Mouse (Mus musculus) kidney, embryonic 14.5 days (tissue): ENCODE results near the gene Fam214b. TPM values are rescaled to one million over a fixed set of nuclear protein-coding genes. Genes with fewer than 3 reads are reported as not detected.

Experiments used
- ATAC-seq: fragments of 200-750 bp; cut with Nextera tagmentation; 2 replicates; pipeline ENCODE4 v1.8.0; 2017; ENCODE audit warnings: moderate number of reproducible peaks, mild to moderate bottlenecking, moderate TSS enrichment, moderate library complexity; ENCODE audit not compliant: low FRiP score, low TSS enrichment
- H3K27ac ChIP-seq: fragments of 300-500 bp; sonication (generic); 2 replicates; pipeline ENCODE4 v1.5.1; 2014; ENCODE audit warnings: low read depth, mild to moderate bottlenecking, low read length, moderate library complexity, mixed read lengths
- H3K27me3 ChIP-seq: fragments of 300-500 bp; sonication (generic); 2 replicates; pipeline ENCODE4 v1.6.1; 2014; ENCODE audit warnings: mild to moderate bottlenecking, low read length; ENCODE audit not compliant: control insufficient read depth, insufficient read depth
- H3K36me3 ChIP-seq: fragments of 300-500 bp; sonication (generic); 2 replicates; pipeline ENCODE4 v1.6.1; 2014; ENCODE audit warnings: low read length, mixed read lengths; ENCODE audit not compliant: control insufficient read depth, insufficient read depth
- H3K4me1 ChIP-seq: fragments of 300-500 bp; sonication (generic); 2 replicates; pipeline ENCODE4 v1.6.1; 2014; ENCODE audit warnings: low read length, mixed read lengths; ENCODE audit not compliant: control insufficient read depth, insufficient read depth
- H3K4me2 ChIP-seq: fragments of 300-500 bp; sonication (generic); replicated peaks from 2 replicates; pipeline ENCODE4 v1.6.1; 2014; ENCODE audit warnings: low read depth, mild to moderate bottlenecking, low read length
- H3K4me3 ChIP-seq: fragments of 300-500 bp; sonication (generic); 2 replicates; pipeline ENCODE4 v1.5.1; 2014; ENCODE audit warnings: mild to moderate bottlenecking, low read length
- H3K9ac ChIP-seq: fragments of 300-500 bp; sonication (generic); 2 replicates; pipeline ENCODE4 v1.6.1; 2014; ENCODE audit warnings: low read depth, mild to moderate bottlenecking, low read length, moderate library complexity
- H3K9me3 ChIP-seq: fragments of 300-500 bp; sonication (generic); 2 replicates; pipeline ENCODE4 v1.6.1; 2016; ENCODE audit warnings: low read length; ENCODE audit not compliant: control insufficient read depth
- WGBS: fragments of 180-500 bp; shearing (Covaris S2); extraction: QIAGEN DNeasy Blood & Tissue Kit; methylation state at CpG from one replicate; pipeline ENCODE4 v1.1.7; 2014; 5-methylcytosine and 5-hydroxymethylcytosine counted together
- polyA plus RNA-seq: library from polyadenylated mRNA; unstranded; fragments of >200 nt; fragmentation: Nextera tagmentation; extraction: Ambion mirVana; gene quantifications from 2 replicates; pipeline ENCODE4 v1.2.1, GENCODE M21; 2014

The Fam214b gene
- 6.8 and 8.3 TPM in 2 replicates for polyA plus RNA-seq

- peak within 1 kb of the TSS; percentile 37 for H3K4me3 ChIP-seq
- no peaks in the 10 kb centered on the region for H3K36me3 ChIP-seq
- H3K27ac ChIP-seq: peak within 1 kb of the TSS; percentile 30; the same call in 1 of the 2 replicates
- ATAC-seq: peak; percentile 93
- H3K27me3 ChIP-seq: no peaks in the 10 kb centered on the region
- WGBS: under 1% methylated on average over 32 of the region's 33 CpGs
- H3K9me3 ChIP-seq: no peaks in the 10 kb centered on the region
- peak within 1 kb of the TSS; percentile 79 for H3K4me2 ChIP-seq
- H3K9ac ChIP-seq: peak within 1 kb of the TSS; percentile 55
- peaks cover 16% of the 10 kb centered on the region for H3K4me1 ChIP-seq
These were observed at the start of gene Fam214b for GRCm38 (mm10) chr4:43045659-43046302. Fam214b (minus strand) TSS chr4:43046220.

DNA sequence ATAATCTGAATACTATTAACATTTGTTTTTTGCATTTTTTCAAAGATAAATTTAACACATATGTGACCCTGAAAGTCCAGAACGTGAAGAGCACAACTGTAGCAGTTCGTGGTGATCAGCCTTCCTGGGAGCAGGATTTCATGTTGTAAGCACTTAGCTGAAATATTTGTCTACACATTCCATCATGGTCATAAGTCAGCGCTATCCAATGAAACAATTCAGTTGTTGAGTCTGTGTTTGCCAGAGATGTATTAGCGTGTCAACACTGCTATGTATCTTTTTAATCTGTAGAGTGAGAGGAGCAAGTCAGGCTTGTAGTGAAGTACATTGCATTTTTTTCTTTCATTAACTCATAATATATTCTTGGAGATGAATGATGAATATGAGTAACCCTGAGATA, 45.2 kb upstream of the Fam214b start:
- WGBS: 70% methylated on average over 4 of the region's 4 CpGs
- Histone ChIP-seq H3K4me3 (no peak overlapping the region), H3K9me3 (no peaks in the 10 kb centered on the region), H3K4me1 (no peaks in the 10 kb centered on the region), H3K36me3 (no peaks in the 10 kb centered on the region), H3K9ac (no peak overlapping the region), H3K4me2 (no peak overlapping the region), H3K27ac (no peak overlapping the region), H3K27me3 (no peaks in the 10 kb centered on the region)
- ATAC-seq: no peak

DNA sequence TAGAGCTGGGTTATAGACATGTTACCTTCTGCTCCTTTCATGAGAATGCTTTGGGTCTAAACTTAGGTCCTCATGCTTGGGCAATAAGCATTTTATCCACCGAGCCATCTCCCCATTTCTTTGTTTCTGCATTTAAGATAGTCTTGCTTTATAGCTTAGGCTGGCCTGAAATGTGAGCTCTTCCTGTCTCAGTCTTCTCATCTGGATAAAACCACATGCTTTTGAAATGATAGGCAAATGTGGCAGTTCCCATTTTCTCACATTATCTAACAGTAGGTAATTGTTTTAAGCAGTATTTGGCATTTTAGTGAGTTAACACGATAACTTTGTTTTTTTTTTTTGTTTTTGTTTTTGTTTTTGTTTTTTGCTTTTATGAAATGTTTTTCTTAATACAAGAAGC, 43.9 kb upstream of the Fam214b start:
- H3K27ac ChIP-seq: no peak overlapping the region
- no peaks in the 10 kb centered on the region for H3K9me3 ChIP-seq
- WGBS: 88% methylated on average over 2 of the region's 2 CpGs
- no peak overlapping the region for H3K9ac ChIP-seq
- no peak overlapping the region for H3K4me2 ChIP-seq
- no peaks in the 10 kb centered on the region for H3K4me1 ChIP-seq
- H3K36me3 ChIP-seq: no peaks in the 10 kb centered on the region
- H3K27me3 ChIP-seq: no peaks in the 10 kb centered on the region
- no peak overlapping the region for H3K4me3 ChIP-seq
- ATAC-seq: no peak

DNA sequence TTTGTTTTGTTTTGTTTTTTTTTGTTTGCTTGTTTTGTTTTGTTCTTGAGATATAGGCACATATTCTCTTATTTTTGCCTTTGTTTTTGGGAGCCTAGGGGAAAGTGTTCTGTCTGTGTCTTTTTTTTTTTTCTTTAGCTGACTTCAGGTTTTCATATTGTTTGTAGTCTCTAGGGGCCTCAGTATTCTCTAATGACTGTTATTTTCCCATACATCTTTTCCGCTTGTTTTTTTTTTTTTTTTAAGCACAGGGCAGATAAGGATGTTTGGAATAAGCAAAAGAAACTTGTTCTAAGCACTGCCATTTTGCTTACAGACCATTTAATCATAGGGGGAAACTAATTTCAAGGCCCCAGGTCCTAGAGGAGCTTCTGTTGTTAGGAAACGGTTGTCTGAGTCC, 36.4 kb upstream of the Fam214b start:
- no peak overlapping the region for H3K4me3 ChIP-seq
- no peaks in the 10 kb centered on the region for H3K9me3 ChIP-seq
- H3K27ac ChIP-seq: no peak overlapping the region
- no peaks in the 10 kb centered on the region for H3K27me3 ChIP-seq
- H3K36me3 ChIP-seq: no peaks in the 10 kb centered on the region
- H3K4me1 ChIP-seq: no peaks in the 10 kb centered on the region
- H3K4me2 ChIP-seq: no peak overlapping the region
- H3K9ac ChIP-seq: no peak overlapping the region
- 81% methylated on average over 2 of the region's 2 CpGs for WGBS
- ATAC-seq: no peak

GRCm38 (mm10) chr4:43078071-43078718, 32.2 kb upstream of the Fam214b start:
- 37% methylated on average over 7 of the region's 7 CpGs for WGBS
- H3K36me3 ChIP-seq: no peaks in the 10 kb centered on the region
- H3K9ac ChIP-seq: no peak overlapping the region
- H3K27ac ChIP-seq: no peak overlapping the region
- no peaks in the 10 kb centered on the region for H3K27me3 ChIP-seq
- H3K4me1 ChIP-seq: no peaks in the 10 kb centered on the region
- H3K4me3 ChIP-seq: no peak overlapping the region
- no peaks in the 10 kb centered on the region for H3K9me3 ChIP-seq
- peak; percentile 71 for ATAC-seq
- no peak overlapping the region for H3K4me2 ChIP-seq

DNA sequence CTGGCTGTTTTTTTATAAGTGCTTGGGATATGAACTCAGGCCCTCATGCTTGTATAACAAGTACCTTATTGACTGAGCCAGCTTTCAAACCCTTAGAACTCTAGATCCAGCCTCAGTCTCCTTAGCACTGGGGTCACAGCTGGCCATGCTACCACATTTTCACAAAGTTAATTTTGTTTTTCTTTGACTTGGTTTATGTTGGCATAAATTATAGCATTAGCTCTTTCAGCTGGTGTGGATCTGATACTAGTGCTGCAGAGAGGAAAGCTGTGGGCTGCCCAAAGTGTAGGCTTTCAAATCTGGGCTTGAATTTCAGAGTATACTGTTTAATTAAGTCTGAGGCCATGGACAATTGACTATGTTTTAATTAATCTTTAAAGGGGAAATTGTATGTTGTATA, 28.9 kb upstream of the Fam214b start:
- no peak overlapping the region for H3K4me2 ChIP-seq
- H3K9ac ChIP-seq: no peak overlapping the region
- no peak overlapping the region for H3K27ac ChIP-seq
- no peaks in the 10 kb centered on the region for H3K9me3 ChIP-seq
- no peaks in the 10 kb centered on the region for H3K36me3 ChIP-seq
- no peaks in the 10 kb centered on the region for H3K27me3 ChIP-seq
- ATAC-seq: 0 out of 2 replicates have a peak, but pooled peaks have one; percentile 39
- no peak overlapping the region for H3K4me3 ChIP-seq
- H3K4me1 ChIP-seq: no peaks in the 10 kb centered on the region

GRCm38 (mm10) chr4:43065471-43065870, 19.5 kb upstream of the Fam214b start:
- WGBS: 91% methylated on average over 4 of the region's 4 CpGs
- Histone ChIP-seq H3K9ac (no peak overlapping the region), H3K9me3 (no peaks in the 10 kb centered on the region), H3K4me2 (no peak overlapping the region), H3K36me3 (no peaks in the 10 kb centered on the region), H3K4me3 (no peak overlapping the region), H3K4me1 (no peaks in the 10 kb centered on the region), H3K27me3 (0 out of 2 replicates have a peak, but pooled peaks cover 2% of the 10 kb centered on the region), H3K27ac (no peak overlapping the region)
- no peak for ATAC-seq

DNA sequence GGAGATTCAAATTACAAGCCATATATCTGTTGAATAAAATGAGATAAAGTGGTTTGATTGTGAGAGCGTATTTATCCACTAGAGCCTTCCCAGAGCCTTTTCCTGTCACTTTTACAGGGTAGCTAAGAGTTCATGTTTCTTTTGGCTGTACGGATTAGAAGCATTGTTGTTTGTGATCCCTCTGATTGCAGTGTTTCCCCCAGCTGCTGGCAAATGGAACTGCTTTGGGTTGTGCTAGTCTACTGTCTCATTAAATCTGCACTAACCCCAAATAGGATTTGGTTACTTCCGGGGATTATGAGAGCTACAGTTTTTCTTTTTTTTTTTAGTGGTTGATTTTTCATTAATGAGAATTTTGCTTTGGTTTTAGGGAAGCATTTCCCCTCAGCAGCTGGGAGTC, 14.3 kb upstream of the Fam214b start:
- H3K4me2 ChIP-seq: no peak overlapping the region
- no peak for ATAC-seq

DNA sequence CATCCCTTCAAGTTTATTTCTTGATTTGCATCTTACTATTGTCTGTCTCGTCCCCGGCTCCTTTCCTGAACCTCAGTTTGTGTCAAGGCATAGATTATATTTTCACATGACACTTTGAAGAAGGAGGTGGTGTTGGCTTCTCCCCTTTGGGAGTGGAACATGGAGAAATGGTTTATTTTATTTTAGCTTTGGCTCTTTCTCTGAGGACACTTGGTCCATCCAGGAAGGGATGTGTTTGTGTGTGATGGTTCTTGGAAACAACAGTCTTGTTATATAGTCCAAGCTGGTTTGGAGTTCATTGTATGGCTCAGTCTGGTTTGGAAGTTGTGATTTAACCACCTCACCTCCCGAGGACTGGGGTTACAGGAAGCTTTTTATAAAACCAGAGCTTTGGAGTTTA, 13.7 kb upstream of the Fam214b start:
- 40% methylated on average over 3 of the region's 3 CpGs for WGBS
- Histone ChIP-seq H3K27me3 (peaks cover 2% of the 10 kb centered on the region; the same call in 1 of the 2 replicates), H3K9ac (no peak overlapping the region), H3K4me3 (peak overlapping the region; percentile 60), H3K4me1 (0 out of 2 replicates have a peak, but pooled peaks cover 4% of the 10 kb centered on the region), H3K27ac (no peak overlapping the region), H3K36me3 (no peaks in the 10 kb centered on the region), H3K9me3 (no peaks in the 10 kb centered on the region), H3K4me2 (peak overlapping the region; percentile 78)
- ATAC-seq: no peak

More for the DNA sequence above, 14.3 kb upstream of the Fam214b start:
- Histone ChIP-seq H3K36me3 (no peaks in the 10 kb centered on the region), H3K4me1 (0 out of 2 replicates have a peak, but pooled peaks cover 4% of the 10 kb centered on the region), H3K27me3 (peaks cover 2% of the 10 kb centered on the region; the same call in 1 of the 2 replicates), H3K4me3 (peak overlapping the region; percentile 60; the same call in 1 of the 2 replicates), H3K27ac (no peak overlapping the region), H3K9ac (no peak overlapping the region), H3K9me3 (no peaks in the 10 kb centered on the region)
- WGBS: 26% methylated on average over 3 of the region's 3 CpGs
